Mouse (Mus musculus): ENCODE measurements around the gene Sh3bp4. TPM values are rescaled to one million over a fixed set of nuclear protein-coding genes. Genes with fewer than 3 reads are reported as not detected.

Sh3bp4 gene
- polyA plus RNA-seq, 1 experiment from 2014 or later: 20.8 TPM

GRCm38 (mm10) chr1:89103004-89103263, 32.7 kb downstream of the Sh3bp4 start:
- Histone ChIP-seq H3K36me3 (no peaks in the 10 kb centered on the region), H3K9me3 (no peaks in the 10 kb centered on the region), H3K4me3 (no peak overlapping the region), H3K4me2 (replicated peaks) (no peak overlapping the region), H3K4me1 (peaks cover 4% of the 10 kb centered on the region), H3K27me3 (no peaks in the 10 kb centered on the region), H3K27ac (replicated peaks) (no peak overlapping the region), H3K9ac (replicated peaks) (no peak overlapping the region)
- no peak for ATAC-seq (replicated peaks)
- 38% methylated on average over 3 of the region's 3 CpGs for WGBS

GRCm38 (mm10) chr1:89103505-89103904, 33.3 kb downstream of the Sh3bp4 start:
- Histone ChIP-seq H3K36me3 (no peaks in the 10 kb centered on the region), H3K27me3 (no peaks in the 10 kb centered on the region), H3K9me3 (no peaks in the 10 kb centered on the region), H3K9ac (replicated peaks) (no peak overlapping the region), H3K4me2 (replicated peaks) (no peak overlapping the region), H3K4me3 (no peak overlapping the region), H3K27ac (replicated peaks) (no peak overlapping the region), H3K4me1 (peaks cover 9% of the 10 kb centered on the region)
- 83% methylated on average over 12 of the region's 12 CpGs for WGBS
- ATAC-seq (replicated peaks): no peak

- Histone ChIP-seq H3K27ac (replicated peaks) (no peak overlapping the region), H3K36me3 (no peaks in the 10 kb centered on the region), H3K4me1 (peaks cover 11% of the 10 kb centered on the region), H3K4me2 (replicated peaks) (no peak overlapping the region), H3K9me3 (no peaks in the 10 kb centered on the region), H3K9ac (replicated peaks) (no peak overlapping the region), H3K27me3 (no peaks in the 10 kb centered on the region), H3K4me3 (no peak overlapping the region)
- WGBS: 61% methylated on average over 13 of the region's 13 CpGs
- ATAC-seq (replicated peaks): no peak
Measured at GRCm38 (mm10) chr1:89104066-89104765, 34.0 kb downstream of the Sh3bp4 start.

- 87% methylated on average over 18 of the region's 18 CpGs for WGBS
- Histone ChIP-seq H3K4me2 (replicated peaks) (no peak overlapping the region), H3K9me3 (no peaks in the 10 kb centered on the region), H3K27ac (replicated peaks) (no peak overlapping the region), H3K9ac (replicated peaks) (no peak overlapping the region), H3K27me3 (no peaks in the 10 kb centered on the region), H3K4me3 (no peak overlapping the region), H3K36me3 (no peaks in the 10 kb centered on the region), H3K4me1 (peaks cover 11% of the 10 kb centered on the region)
- no peak for ATAC-seq (replicated peaks)
Measured at GRCm38 (mm10) chr1:89105891-89106830, 35.9 kb downstream of the Sh3bp4 start.

GRCm38 (mm10) chr1:89107466-89107865, 37.3 kb downstream of the Sh3bp4 start:
- H3K4me2 ChIP-seq (replicated peaks): no peak overlapping the region
- H3K27ac ChIP-seq (replicated peaks): no peak overlapping the region
- peaks cover 11% of the 10 kb centered on the region for H3K4me1 ChIP-seq
- H3K27me3 ChIP-seq: no peaks in the 10 kb centered on the region
- H3K4me3 ChIP-seq: no peak overlapping the region
- no peaks in the 10 kb centered on the region for H3K9me3 ChIP-seq
- H3K9ac ChIP-seq (replicated peaks): no peak overlapping the region
- WGBS: 78% methylated on average over 6 of the region's 6 CpGs
- no peaks in the 10 kb centered on the region for H3K36me3 ChIP-seq
- ATAC-seq (replicated peaks): no peak

- H3K9me3 ChIP-seq: no peaks in the 10 kb centered on the region
- WGBS: 24% methylated on average over 6 of the region's 6 CpGs
- H3K4me2 ChIP-seq (replicated peaks): no peak overlapping the region
- no peaks in the 10 kb centered on the region for H3K36me3 ChIP-seq
- no peak overlapping the region for H3K4me3 ChIP-seq
- peaks cover 11% of the 10 kb centered on the region for H3K4me1 ChIP-seq
- H3K27ac ChIP-seq (replicated peaks): no peak overlapping the region
- H3K9ac ChIP-seq (replicated peaks): no peak overlapping the region
- H3K27me3 ChIP-seq: no peaks in the 10 kb centered on the region
- ATAC-seq (replicated peaks): no peak
Measured at GRCm38 (mm10) chr1:89108340-89108896, 38.2 kb downstream of the Sh3bp4 start.

GRCm38 (mm10) chr1:89109767-89110166, 39.6 kb downstream of the Sh3bp4 start:
- no peaks in the 10 kb centered on the region for H3K27me3 ChIP-seq
- H3K4me3 ChIP-seq: no peak overlapping the region
- H3K27ac ChIP-seq (replicated peaks): no peak overlapping the region
- WGBS: 69% methylated on average over 7 of the region's 7 CpGs
- ATAC-seq (replicated peaks): no peak
- H3K36me3 ChIP-seq: no peaks in the 10 kb centered on the region
- H3K4me1 ChIP-seq: peaks cover 7% of the 10 kb centered on the region; the same call in 1 of the 2 replicates
- H3K9me3 ChIP-seq: no peaks in the 10 kb centered on the region
- no peak overlapping the region for H3K9ac ChIP-seq (replicated peaks)
- H3K4me2 ChIP-seq (replicated peaks): no peak overlapping the region

GRCm38 (mm10) chr1:89110767-89111534, 40.7 kb downstream of the Sh3bp4 start:
- Histone ChIP-seq H3K4me1 (peaks cover 7% of the 10 kb centered on the region; the same call in 1 of the 2 replicates), H3K9me3 (no peaks in the 10 kb centered on the region), H3K9ac (replicated peaks) (no peak overlapping the region), H3K4me2 (replicated peaks) (no peak overlapping the region), H3K27me3 (no peaks in the 10 kb centered on the region), H3K4me3 (no peak overlapping the region), H3K36me3 (no peaks in the 10 kb centered on the region), H3K27ac (replicated peaks) (no peak overlapping the region)
- ATAC-seq (replicated peaks): no peak
- WGBS: 93% methylated on average over 6 of the region's 6 CpGs

GRCm38 (mm10) chr1:89112544-89112943, 42.3 kb downstream of the Sh3bp4 start:
- Histone ChIP-seq H3K4me2 (replicated peaks) (no peak overlapping the region), H3K36me3 (no peaks in the 10 kb centered on the region), H3K9ac (replicated peaks) (no peak overlapping the region), H3K27ac (replicated peaks) (no peak overlapping the region), H3K4me1 (peaks cover 7% of the 10 kb centered on the region; the same call in 1 of the 2 replicates), H3K9me3 (no peaks in the 10 kb centered on the region), H3K4me3 (no peak overlapping the region), H3K27me3 (no peaks in the 10 kb centered on the region)
- ATAC-seq (replicated peaks): no peak
- 87% methylated on average over 1 of the region's 1 CpGs for WGBS

GRCm38 (mm10) chr1:89113731-89114130, 43.5 kb downstream of the Sh3bp4 start:
- no peaks in the 10 kb centered on the region for H3K36me3 ChIP-seq
- H3K4me2 ChIP-seq (replicated peaks): no peak overlapping the region
- H3K4me3 ChIP-seq: no peak overlapping the region
- H3K4me1 ChIP-seq: peaks cover under 1% of the 10 kb centered on the region; the same call in 1 of the 2 replicates
- H3K27ac ChIP-seq (replicated peaks): no peak overlapping the region
- WGBS: 88% methylated on average over 3 of the region's 3 CpGs
- ATAC-seq (replicated peaks): no peak
- H3K27me3 ChIP-seq: no peaks in the 10 kb centered on the region
- H3K9ac ChIP-seq (replicated peaks): no peak overlapping the region
- no peaks in the 10 kb centered on the region for H3K9me3 ChIP-seq

- Histone ChIP-seq H3K9ac (replicated peaks) (no peak overlapping the region), H3K4me1 (peaks cover 10% of the 10 kb centered on the region), H3K27ac (replicated peaks) (no peak overlapping the region), H3K4me3 (no peak overlapping the region), H3K36me3 (no peaks in the 10 kb centered on the region), H3K9me3 (no peaks in the 10 kb centered on the region), H3K4me2 (replicated peaks) (no peak overlapping the region), H3K27me3 (no peaks in the 10 kb centered on the region)
- ATAC-seq (replicated peaks): no peak
- 84% methylated on average over 5 of the region's 5 CpGs for WGBS
Measured at GRCm38 (mm10) chr1:89117062-89117461, 46.8 kb downstream of the Sh3bp4 start.

GRCm38 (mm10) chr1:89118076-89118475, 47.9 kb downstream of the Sh3bp4 start:
- H3K4me1 ChIP-seq: peaks cover 10% of the 10 kb centered on the region
- H3K9ac ChIP-seq (replicated peaks): no peak overlapping the region
- no peaks in the 10 kb centered on the region for H3K9me3 ChIP-seq
- H3K4me2 ChIP-seq (replicated peaks): no peak overlapping the region
- no peaks in the 10 kb centered on the region for H3K36me3 ChIP-seq
- H3K4me3 ChIP-seq: no peak overlapping the region
- H3K27ac ChIP-seq (replicated peaks): no peak overlapping the region
- 93% methylated on average over 3 of the region's 3 CpGs for WGBS
- no peaks in the 10 kb centered on the region for H3K27me3 ChIP-seq
- ATAC-seq (replicated peaks): no peak
